Mouse (Mus musculus) forebrain, embryonic 16.5 days (tissue): ENCODE measurements around the gene Gm17428. TPM values are rescaled to one million over a fixed set of nuclear protein-coding genes. Genes with fewer than 3 reads are reported as not detected.
A peak's percentile ranks its signal among the peaks of the same experiment; 100 is the strongest.
"Not testable (repeated sequence)": the region's sequence is repeated elsewhere in the genome, so short reads cannot be mapped to it uniquely, and the experiment has no call there.

Experiments used
- ATAC-seq: fragments of 200-750 bp; cut with Nextera tagmentation; 2 replicates; pipeline ENCODE4 v1.8.0; 2017; ENCODE audit warnings: mild to moderate bottlenecking, moderate library complexity
- H3K27ac ChIP-seq: fragments of 300-500 bp; sonication (generic); 2 replicates; pipeline ENCODE4 v1.5.1; 2014; ENCODE audit warnings: low read length, control low read depth
- H3K27me3 ChIP-seq: fragments of 300-500 bp; sonication (generic); replicated peaks from 2 replicates; pipeline ENCODE4 v1.6.1; 2014; ENCODE audit warnings: low read length; ENCODE audit not compliant: control insufficient read depth, insufficient read depth
- H3K36me3 ChIP-seq: fragments of 300-500 bp; sonication (generic); 2 replicates; pipeline ENCODE4 v1.6.1; 2014; ENCODE audit not compliant: control insufficient read depth, insufficient read depth
- H3K4me1 ChIP-seq: fragments of 300-500 bp; sonication (generic); replicated peaks from 2 replicates; pipeline ENCODE4 v1.6.1; 2014; ENCODE audit warnings: low read length; ENCODE audit not compliant: control insufficient read depth, insufficient read depth
- H3K4me2 ChIP-seq: fragments of 300-500 bp; sonication (generic); 2 replicates; pipeline ENCODE4 v1.6.1; 2014; ENCODE audit warnings: mild to moderate bottlenecking, low read length, control low read depth
- H3K4me3 ChIP-seq: fragments of 300-500 bp; sonication (generic); replicated peaks from 2 replicates; pipeline ENCODE4 v1.5.1; 2014; ENCODE audit warnings: mild to moderate bottlenecking, low read length, control low read depth
- H3K9ac ChIP-seq: fragments of 300-500 bp; sonication (generic); replicated peaks from 2 replicates; pipeline ENCODE4 v1.6.1; 2014; ENCODE audit warnings: low read depth, low read length, control low read depth
- H3K9me3 ChIP-seq: fragments of 300-500 bp; sonication (generic); 2 replicates; pipeline ENCODE4 v1.6.1; 2016; ENCODE audit warnings: low read length; ENCODE audit not compliant: control insufficient read depth
- WGBS: fragments of 180-500 bp; shearing (Covaris S2); extraction: QIAGEN DNeasy Blood & Tissue Kit; methylation state at CpG from one replicate; pipeline ENCODE4 v1.1.7; 2014; 5-methylcytosine and 5-hydroxymethylcytosine counted together
- polyA plus RNA-seq: library from polyadenylated mRNA; unstranded; fragments of >200 nt; fragmentation: Nextera tagmentation; extraction: Ambion mirVana; gene quantifications from 2 replicates; pipeline ENCODE4 v1.2.1, GENCODE M21; 2015

The Gm17428 gene
- polyA plus RNA-seq, 1 experiment from 2014 or later: not detected

DNA sequence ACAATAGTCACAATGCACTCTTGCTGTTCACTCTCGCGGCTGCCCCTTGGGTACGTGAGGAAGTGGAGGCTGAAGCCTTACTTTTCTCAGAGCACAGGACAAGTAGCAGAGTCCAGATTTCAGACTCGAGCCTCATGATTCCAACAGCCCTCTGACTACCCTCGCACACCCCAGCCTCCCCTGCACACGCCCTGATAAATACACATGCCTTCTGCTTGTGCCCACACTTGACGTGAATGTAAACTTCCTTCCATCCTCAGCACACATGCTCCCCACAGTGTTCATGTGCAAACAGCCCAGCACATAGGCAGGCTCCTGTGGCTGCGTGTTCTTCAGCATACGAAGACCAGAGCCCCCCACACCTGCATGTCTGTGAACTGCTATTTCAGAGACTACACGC, 16.9 kb downstream of the Gm17428 start:
- Histone ChIP-seq H3K27me3 (no peaks in the 10 kb centered on the region), H3K27ac (no peak overlapping the region), H3K4me3 (no peak overlapping the region), H3K9me3 (no peaks in the 10 kb centered on the region), H3K4me2 (no peak overlapping the region), H3K4me1 (peaks cover 33% of the 10 kb centered on the region), H3K9ac (no peak overlapping the region), H3K36me3 (no peaks in the 10 kb centered on the region)
- 63% methylated on average over 10 of the region's 10 CpGs for WGBS
- no peak for ATAC-seq

DNA sequence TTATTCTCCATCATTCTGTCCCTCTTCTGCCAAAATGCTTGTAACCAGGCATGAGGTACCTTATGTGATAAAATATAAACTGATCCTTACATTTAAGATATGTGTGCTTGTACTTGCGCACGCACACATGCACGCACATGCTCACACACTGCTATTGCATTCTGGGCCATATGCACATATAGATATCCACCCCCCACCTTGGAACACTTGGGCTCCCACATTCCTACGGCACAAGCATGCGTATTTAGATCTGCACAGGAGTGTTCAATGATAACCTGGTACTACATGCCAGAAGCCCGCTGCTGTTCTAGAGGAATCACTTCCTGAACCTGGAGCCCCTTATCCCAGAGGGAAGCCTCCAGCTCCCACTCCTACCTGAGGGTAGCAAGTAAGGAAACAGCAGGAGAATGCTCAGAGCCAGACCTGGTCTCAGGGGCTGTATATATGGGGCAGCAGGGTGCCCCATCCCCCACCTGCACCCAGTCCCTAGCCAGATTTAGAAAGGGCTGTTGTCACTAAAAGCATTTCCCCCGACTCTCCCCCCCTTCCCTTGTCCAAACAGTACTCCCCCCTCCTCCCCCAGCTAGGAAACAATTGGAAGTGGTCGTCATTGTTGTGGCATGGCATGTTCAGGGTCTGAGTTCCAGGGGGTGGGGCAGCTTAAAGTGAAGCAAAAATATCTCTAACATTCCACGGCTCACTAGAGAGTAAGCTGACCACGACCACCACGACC, 17.6 kb downstream of the Gm17428 start, which contains the start of gene Myh7:
Gene Myh7, minus strand, starts transcription at position 491 of the 733 bp plus-strand sequence.
- Histone ChIP-seq H3K4me2 (peak within 1 kb of the TSS; percentile 22; the same call in 1 of the 2 replicates), H3K4me1 (peaks cover 33% of the 10 kb centered on the region), H3K4me3 (no peak within 1 kb of the TSS), H3K27me3 (no peaks in the 10 kb centered on the region), H3K9me3 (no peaks in the 10 kb centered on the region), H3K36me3 (no peaks in the 10 kb centered on the region), H3K9ac (peak within 1 kb of the TSS; percentile 58), H3K27ac (peak within 1 kb of the TSS; percentile 94)
- 50% methylated on average over 11 of the region's 11 CpGs for WGBS
- ATAC-seq: no peak

DNA sequence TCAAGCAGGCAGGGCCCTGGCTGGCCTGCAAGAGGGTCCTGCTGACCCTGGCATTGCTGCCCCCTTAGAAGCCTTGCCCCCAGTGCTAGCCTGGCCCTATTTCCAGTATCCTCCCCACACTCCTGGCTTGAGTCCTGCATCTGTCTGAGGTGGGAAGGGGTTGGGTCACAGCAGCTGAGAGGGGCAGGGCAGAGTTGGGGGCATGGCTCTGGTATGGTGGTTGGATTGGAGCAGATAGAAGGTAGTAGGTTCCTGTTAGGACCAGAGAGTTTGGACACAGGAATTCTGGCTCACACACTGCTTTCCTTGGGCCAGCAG, 18.1 kb downstream of the Gm17428 start:
- Histone ChIP-seq H3K4me2 (no peak overlapping the region), H3K27me3 (no peaks in the 10 kb centered on the region), H3K9ac (0 out of 2 replicates have a peak overlapping the region, but pooled peaks have one; percentile 12), H3K9me3 (no peaks in the 10 kb centered on the region), H3K27ac (peak overlapping the region; percentile 94), H3K4me1 (peaks cover 33% of the 10 kb centered on the region), H3K36me3 (no peaks in the 10 kb centered on the region), H3K4me3 (no peak overlapping the region)
- 0 out of 2 replicates have a peak, but pooled peaks have one; percentile 1 for ATAC-seq

DNA sequence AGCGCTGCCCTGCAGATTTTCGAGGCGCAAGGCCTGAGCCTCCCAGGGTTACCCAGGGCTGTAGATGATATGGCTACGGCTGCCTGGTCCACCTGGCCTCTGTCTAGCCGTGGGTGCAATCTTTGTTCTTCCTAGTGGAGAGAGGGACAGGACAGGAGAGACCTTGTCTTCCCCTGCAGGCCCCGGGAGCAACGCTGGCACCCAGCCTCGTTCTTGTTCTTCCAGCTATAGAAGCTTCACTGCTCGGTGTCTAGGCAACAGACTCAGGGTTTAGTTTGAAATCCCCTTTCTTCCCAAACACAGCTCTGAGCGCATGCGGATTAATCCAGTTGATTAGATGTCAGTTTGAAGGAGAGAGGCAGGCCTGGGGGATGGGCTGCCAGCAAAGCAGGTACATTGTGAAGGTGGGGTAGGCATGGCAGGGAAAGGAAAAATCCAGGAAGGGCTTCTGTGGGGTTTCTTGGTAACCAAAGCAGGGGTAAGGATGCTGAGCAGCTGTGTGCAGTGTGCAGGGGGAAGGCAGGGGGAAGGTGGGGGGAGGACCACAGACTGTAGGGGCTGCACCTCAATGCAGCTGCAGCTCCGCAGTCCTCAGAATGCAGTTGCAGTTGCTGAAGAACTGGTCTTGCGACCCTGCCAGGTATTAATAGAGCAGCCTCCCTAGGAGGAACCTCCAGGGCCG, 18.9 kb downstream of the Gm17428 start:
- ATAC-seq: peak; percentile 84
- H3K27ac ChIP-seq: peak overlapping the region; percentile 94

DNA sequence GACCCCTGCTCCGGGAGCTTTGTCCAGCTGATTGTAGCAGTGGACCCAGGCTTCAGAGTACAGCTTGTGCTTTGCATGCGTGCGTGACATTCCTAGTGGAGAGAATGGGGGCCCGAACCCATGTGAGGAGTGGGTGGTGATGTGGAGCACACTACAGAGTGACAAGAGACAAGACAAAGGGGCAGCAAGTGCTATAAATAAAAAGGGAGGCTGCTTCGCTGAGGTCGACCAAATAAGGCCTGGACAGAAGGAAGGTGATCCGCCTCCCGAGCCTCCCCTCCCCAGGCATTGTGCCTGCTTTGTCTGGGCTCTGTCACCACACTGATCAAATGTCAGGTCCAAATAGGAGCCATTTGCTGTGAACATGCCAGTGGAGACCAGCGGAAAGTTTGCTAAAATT, 20.1 kb downstream of the Gm17428 start:
- no peak for ATAC-seq

More for the DNA sequence above, 18.9 kb downstream of the Gm17428 start:
- Histone ChIP-seq H3K4me3 (no peak overlapping the region), H3K9ac (peak overlapping the region; percentile 58), H3K27me3 (no peaks in the 10 kb centered on the region), H3K36me3 (no peaks in the 10 kb centered on the region), H3K4me2 (peak overlapping the region; percentile 22; the same call in 1 of the 2 replicates), H3K9me3 (no peaks in the 10 kb centered on the region), H3K4me1 (peaks cover 33% of the 10 kb centered on the region)
- WGBS: 12% methylated on average over 14 of the region's 14 CpGs

DNA sequence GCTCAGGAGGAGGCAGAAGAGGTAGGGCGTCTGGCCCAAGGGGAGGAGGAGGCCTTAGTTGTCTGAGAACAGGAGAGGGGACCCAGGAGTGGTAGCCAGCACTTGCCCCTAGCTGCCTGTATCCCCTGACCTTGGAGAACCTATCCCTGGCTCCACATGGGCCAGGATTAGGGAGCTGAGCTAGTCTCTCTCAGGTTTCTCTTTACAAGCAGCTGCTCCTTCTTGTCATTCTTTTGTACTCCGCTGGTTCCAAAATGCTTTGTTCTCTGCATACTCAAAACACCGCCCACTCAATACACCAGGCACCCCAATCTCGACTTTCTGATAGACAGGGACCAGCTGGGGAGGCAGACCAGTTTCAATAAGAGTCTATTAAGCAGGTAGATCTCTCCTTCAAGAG, 20.6 kb downstream of the Gm17428 start:
- no peak for ATAC-seq
- no peaks in the 10 kb centered on the region for H3K36me3 ChIP-seq
- no peak overlapping the region for H3K4me2 ChIP-seq
- WGBS: 32% methylated on average over 4 of the region's 4 CpGs
- H3K9ac ChIP-seq: no peak overlapping the region; the same call in 1 of the 2 replicates
- H3K27ac ChIP-seq: peak overlapping the region; percentile 37
- no peak overlapping the region for H3K4me3 ChIP-seq
- no peaks in the 10 kb centered on the region for H3K9me3 ChIP-seq
- H3K27me3 ChIP-seq: no peaks in the 10 kb centered on the region
- peaks cover 33% of the 10 kb centered on the region for H3K4me1 ChIP-seq

More for the DNA sequence above, 20.1 kb downstream of the Gm17428 start:
- H3K9ac ChIP-seq: no peak overlapping the region; the same call in 1 of the 2 replicates
- no peaks in the 10 kb centered on the region for H3K9me3 ChIP-seq
- H3K27me3 ChIP-seq: no peaks in the 10 kb centered on the region
- no peak overlapping the region; the same call in 1 of the 2 replicates for H3K27ac ChIP-seq
- H3K4me1 ChIP-seq: peaks cover 33% of the 10 kb centered on the region
- H3K4me2 ChIP-seq: no peak overlapping the region
- no peaks in the 10 kb centered on the region for H3K36me3 ChIP-seq
- no peak overlapping the region for H3K4me3 ChIP-seq
- WGBS: 51% methylated on average over 9 of the region's 9 CpGs

DNA sequence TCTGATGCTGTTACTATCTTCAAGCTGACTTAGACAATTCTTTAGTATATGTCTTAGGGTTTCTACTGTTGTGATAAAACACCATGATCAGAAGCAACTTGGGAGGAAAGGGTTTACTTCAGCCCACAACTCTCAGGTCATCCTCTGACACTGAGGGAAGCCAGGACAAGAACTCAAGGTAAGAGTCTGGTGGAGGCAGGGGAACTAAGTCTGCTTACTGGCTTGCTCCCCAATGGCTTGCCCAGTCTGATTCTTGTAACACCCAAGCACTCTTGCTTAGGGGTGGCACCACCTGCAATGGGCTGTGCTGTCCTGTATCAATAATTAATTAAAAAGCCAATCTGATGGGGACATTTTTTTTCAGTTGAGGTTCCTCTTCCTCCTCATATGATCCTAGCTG, 21.9 kb downstream of the Gm17428 start:
- no peak overlapping the region for H3K4me2 ChIP-seq
- no peaks in the 10 kb centered on the region for H3K9me3 ChIP-seq
- H3K4me1 ChIP-seq: peaks cover 33% of the 10 kb centered on the region
- ATAC-seq: no peak
- H3K27ac ChIP-seq: no peak overlapping the region
- no peaks in the 10 kb centered on the region for H3K36me3 ChIP-seq
- H3K27me3 ChIP-seq: no peaks in the 10 kb centered on the region
- H3K9ac ChIP-seq: no peak overlapping the region
- no peak overlapping the region for H3K4me3 ChIP-seq

DNA sequence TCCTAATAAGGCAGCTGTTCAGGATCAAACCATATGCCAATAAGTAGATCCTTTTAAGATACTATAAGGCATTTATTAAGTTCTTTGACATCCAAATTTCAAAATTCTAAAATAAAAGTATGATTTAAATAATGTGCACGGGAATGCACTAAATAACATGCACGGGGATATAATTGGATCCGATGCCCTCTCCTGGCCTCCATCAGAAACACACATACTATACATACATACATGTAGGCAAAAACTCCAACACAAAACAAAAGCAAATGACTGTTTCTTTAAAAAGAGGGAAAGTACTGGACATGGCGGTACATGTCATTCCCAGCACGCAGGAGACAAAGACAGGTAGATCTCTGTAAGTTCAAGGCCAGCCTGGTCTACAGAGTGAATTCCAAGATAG, 23.1 kb downstream of the Gm17428 start:
- not testable (repeated sequence) for H3K27ac ChIP-seq, H3K9me3 ChIP-seq, H3K4me2 ChIP-seq, H3K36me3 ChIP-seq, H3K4me3 ChIP-seq, ATAC-seq, H3K9ac ChIP-seq, H3K27me3 ChIP-seq
- 80% methylated on average over 5 of the region's 5 CpGs for WGBS
- H3K4me1 ChIP-seq: peaks cover 29% of the 10 kb centered on the region

DNA sequence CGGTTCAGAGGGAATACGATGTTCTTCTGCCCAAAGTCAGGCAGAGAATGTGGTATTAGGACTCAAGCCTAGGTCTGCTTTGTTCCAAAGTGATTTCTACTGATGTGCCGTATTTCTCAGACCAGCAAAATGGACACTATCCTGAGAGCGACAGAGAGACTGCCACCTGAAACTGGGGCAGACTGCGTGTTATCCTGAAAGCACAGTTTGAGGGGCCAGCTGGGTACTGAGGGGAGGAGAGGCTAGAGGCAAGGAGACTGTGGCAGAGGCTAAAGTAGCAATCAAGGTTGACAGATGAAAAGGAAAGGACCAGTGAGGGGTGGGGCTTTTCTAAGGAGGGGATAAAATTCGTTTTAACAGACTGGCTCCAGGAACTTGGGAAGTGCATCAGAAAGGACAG, 24.1 kb downstream of the Gm17428 start:
- Histone ChIP-seq H3K9ac (no peak overlapping the region), H3K27me3 (no peaks in the 10 kb centered on the region), H3K4me2 (no peak overlapping the region), H3K36me3 (no peaks in the 10 kb centered on the region), H3K27ac (no peak overlapping the region), H3K9me3 (no peaks in the 10 kb centered on the region), H3K4me3 (no peak overlapping the region), H3K4me1 (peaks cover 20% of the 10 kb centered on the region)
- 79% methylated on average over 6 of the region's 6 CpGs for WGBS
- ATAC-seq: no peak
